Comparison of ENCODE assay signal across 8 mouse cellular contexts in genomic region chr1:64119851-64120250, GRCm38 (mm10). TPM values are rescaled to one million over a fixed set of nuclear protein-coding genes. Genes with fewer than 3 reads are reported as not detected.
DNase-seq lines count a peak whose midpoint lies in the region; ATAC-seq and TF ChIP-seq lines count a peak whose summit lies in the region.

No protein-coding gene starts in this region.

- H3K36me3 ChIP-seq in embryonic facial prominence, embryonic 10.5 days (replicated peaks): no peaks in the 10 kb centered on the region
- H3K36me3 ChIP-seq in heart, embryonic 13.5 days: no peaks in the 10 kb centered on the region
- H3K36me3 ChIP-seq in kidney, postnatal 0 days (ENCODE audit: insufficient read depth, low read length): no peaks in the 10 kb centered on the region
- H3K36me3 ChIP-seq in liver, embryonic 16.5 days (ENCODE audit: control insufficient read depth, insufficient read depth): no peaks in the 10 kb centered on the region

- H3K27ac ChIP-seq in embryonic facial prominence, embryonic 10.5 days (replicated peaks): peak overlapping the region; percentile 100
- H3K27ac ChIP-seq in heart, embryonic 13.5 days (replicated peaks): peak overlapping the region; percentile 100
- peak overlapping the region; percentile 93 for H3K27ac ChIP-seq in kidney, postnatal 0 days
- peak overlapping the region; percentile 76; the same call in 1 of the 2 replicates for H3K27ac ChIP-seq in liver, embryonic 16.5 days (ENCODE audit: low read length)
- H3K27ac ChIP-seq in olfactory bulb, adult 2 months (ENCODE audit: insufficient read depth, low read depth, low read length): peak overlapping the region; percentile 94

- H3K4me3 ChIP-seq in embryonic facial prominence, embryonic 10.5 days: peak overlapping the region; percentile 86
- H3K4me3 ChIP-seq in heart, embryonic 13.5 days: peak overlapping the region; percentile 84
- peak overlapping the region; percentile 91 for H3K4me3 ChIP-seq in kidney, postnatal 0 days (replicated peaks; ENCODE audit: low read depth, low read length)
- H3K4me3 ChIP-seq in liver, embryonic 16.5 days (ENCODE audit: low read depth, low read length): peak overlapping the region; percentile 73
- H3K4me3 ChIP-seq in olfactory bulb, adult 2 months (ENCODE audit: insufficient read depth, low read depth, low read length): peak overlapping the region; percentile 80

- H3K4me1 ChIP-seq in embryonic facial prominence, embryonic 10.5 days: peaks cover 42% of the 10 kb centered on the region
- peaks cover 50% of the 10 kb centered on the region for H3K4me1 ChIP-seq in heart, embryonic 13.5 days
- H3K4me1 ChIP-seq in kidney, postnatal 0 days (replicated peaks; ENCODE audit: insufficient read depth, low read length): peaks cover 2% of the 10 kb centered on the region; the same call in 1 of the 2 replicates
- H3K4me1 ChIP-seq in liver, embryonic 16.5 days (ENCODE audit: control insufficient read depth, low read depth, low read length): peaks cover 21% of the 10 kb centered on the region
- H3K4me1 ChIP-seq in olfactory bulb, adult 2 months (ENCODE audit: control insufficient read depth, insufficient read depth, low read length): peaks cover 2% of the 10 kb centered on the region; the same call in 1 of the 2 replicates

- WGBS in embryonic facial prominence, embryonic 10.5 days: 2% methylated on average over 8 of the region's 8 CpGs
- WGBS in heart, embryonic 13.5 days: 0% methylated on average over 8 of the region's 8 CpGs
- 1% methylated on average over 8 of the region's 8 CpGs for WGBS in kidney, postnatal 0 days
- WGBS in liver, embryonic 16.5 days (ENCODE audit: insufficient replicate concordance): 4% methylated on average over 8 of the region's 8 CpGs
- WGBS in olfactory bulb, adult 2 months: under 1% methylated on average over 8 of the region's 8 CpGs

- peak; percentile 17 for DNase-seq in thymus, postnatal 0 days (ENCODE audit: low spot score)
- DNase-seq in thymus, postnatal 14 days: no peak
- peak; percentile 43 for DNase-seq in embryonic facial prominence, embryonic 10.5 days (ENCODE audit: low spot score)
- peak; percentile 47 for DNase-seq in kidney, postnatal 0 days (ENCODE audit: low spot score)

- TF ChIP-seq POLR2A in olfactory bulb, adult 2 months (IDR thresholded peaks at IDR 0.05; ENCODE audit: insufficient read depth, low read depth, low read length): no peak

- peak overlapping the region; percentile 75 for H3K4me2 ChIP-seq in heart, embryonic 13.5 days
- peak overlapping the region; percentile 81 for H3K4me2 ChIP-seq in kidney, postnatal 0 days (ENCODE audit: low read length)
- H3K4me2 ChIP-seq in liver, embryonic 16.5 days (ENCODE audit: low read depth, low read length): peak overlapping the region; percentile 75

- H3K9ac ChIP-seq in heart, embryonic 13.5 days: peak overlapping the region; percentile 94
- H3K9ac ChIP-seq in kidney, postnatal 0 days (ENCODE audit: low read depth, low read length): peak overlapping the region; percentile 69
- H3K9ac ChIP-seq in liver, embryonic 16.5 days (ENCODE audit: low read depth, low read length): peak overlapping the region; percentile 43; the same call in 1 of the 2 replicates

- H3K9me3 ChIP-seq in embryonic facial prominence, embryonic 10.5 days: no peaks in the 10 kb centered on the region
- no peaks in the 10 kb centered on the region for H3K9me3 ChIP-seq in heart, embryonic 13.5 days
- H3K9me3 ChIP-seq in kidney, postnatal 0 days (replicated peaks; ENCODE audit: low read length): no peaks in the 10 kb centered on the region
- H3K9me3 ChIP-seq in liver, embryonic 16.5 days (replicated peaks; ENCODE audit: control insufficient read depth, low read length): no peaks in the 10 kb centered on the region

- TF ChIP-seq CTCF in kidney, postnatal 0 days (IDR thresholded peaks at IDR 0.05; ENCODE audit: low read depth): no peak
- TF ChIP-seq CTCF in olfactory bulb, adult 2 months (IDR thresholded peaks at IDR 0.05; ENCODE audit: insufficient read depth, low read depth, low read length): no peak

- H3K27me3 ChIP-seq in embryonic facial prominence, embryonic 10.5 days (replicated peaks; ENCODE audit: low read depth, poor library complexity, severe bottlenecking): no peaks in the 10 kb centered on the region
- no peaks in the 10 kb centered on the region for H3K27me3 ChIP-seq in heart, embryonic 13.5 days (replicated peaks)
- H3K27me3 ChIP-seq in kidney, postnatal 0 days (ENCODE audit: insufficient read depth, low read length): no peaks in the 10 kb centered on the region
- peaks cover 8% of the 10 kb centered on the region for H3K27me3 ChIP-seq in liver, embryonic 16.5 days (ENCODE audit: control insufficient read depth, insufficient read depth, low read depth, low read length)

- ATAC-seq in heart, embryonic 13.5 days (ENCODE audit: extremely low read depth, insufficient number of reproducible peaks, low FRiP score, low TSS enrichment): no peak
- no peak for ATAC-seq in kidney, postnatal 0 days (replicated peaks; ENCODE audit: low FRiP score, low read depth)
- ATAC-seq in liver, embryonic 16.5 days (ENCODE audit: low read depth): no peak
- ATAC-seq in erythroid progenitor cell, adult 5-6 weeks (replicated peaks; ENCODE audit: low FRiP score, poor library complexity, severe bottlenecking): no peak

RNA-seq across cellular contexts. Expression of gene Klf7, which starts 2.2 kb away (rescaled TPM):
- polyA plus RNA-seq in thymus, postnatal 0 days (2015; fragmentation: Nextera tagmentation; extraction: Ambion mirVana): 22.0 and 31.2 TPM in 2 replicates
- 14.8 and 15.2 TPM in 2 replicates for polyA plus RNA-seq in embryonic facial prominence, embryonic 10.5 days (2016; fragmentation: Nextera tagmentation; extraction: Ambion mirVana)
- polyA plus RNA-seq in heart, embryonic 13.5 days (2015; fragmentation: Nextera tagmentation; extraction: Ambion mirVana): 17.8 and 17.9 TPM in 2 replicates
- polyA plus RNA-seq in kidney, postnatal 0 days (2015; fragmentation: Nextera tagmentation; extraction: Ambion mirVana): 17.9 and 19.2 TPM in 2 replicates
- polyA plus RNA-seq in liver, embryonic 16.5 days (2015; fragmentation: Nextera tagmentation; extraction: Ambion mirVana): 5.4 and 7.8 TPM in 2 replicates
- polyA plus RNA-seq in olfactory bulb, adult 2 months (2012; ENCODE audit: insufficient read depth, insufficient read length, low replicate concordance, missing spikeins): 219 TPM in 1 of 2 replicates, not detected in the other
- 3.4 and 9.4 TPM in 2 replicates for total RNA-seq in erythroid progenitor cell, adult 5-6 weeks (2015; ENCODE audit: low replicate concordance)
- total RNA-seq in erythroid progenitor cell, adult 5-6 weeks (2017; ENCODE audit: low replicate concordance): 0.51 and 4.0 TPM in 2 replicates

Comparison
In these comparisons a context has a peak if more than half of its experiments do, and no peak if none do; other contexts are left out.
1. H3K9ac ChIP-seq: peak in every context shown above with its lines; median percentile 94 in heart, embryonic 13.5 days; 69 in kidney, postnatal 0 days; 43 in liver, embryonic 16.5 days.